Mouse (Mus musculus) testis, adult 2 months (tissue): Measurements from ENCODE around the gene Bdkrb1.

Experiments used
- CTCF ChIP-seq: fragments of 200-500 bp; IDR thresholded peaks from 2 replicates; pipeline ENCODE4 v1.5.1; 2012; ENCODE audit warnings: low read depth, mild to moderate bottlenecking, inconsistent platforms, low read length, moderate library complexity; ENCODE audit not compliant: control insufficient read depth, insufficient read depth, insufficient replicate concordance
- POLR2A ChIP-seq: fragments of 200-500 bp; IDR thresholded peaks from 2 replicates; pipeline ENCODE4 v1.6.1; 2012; ENCODE audit warnings: low read depth, mild to moderate bottlenecking, inconsistent platforms, low read length, moderate library complexity; ENCODE audit not compliant: control insufficient read depth

DNA sequence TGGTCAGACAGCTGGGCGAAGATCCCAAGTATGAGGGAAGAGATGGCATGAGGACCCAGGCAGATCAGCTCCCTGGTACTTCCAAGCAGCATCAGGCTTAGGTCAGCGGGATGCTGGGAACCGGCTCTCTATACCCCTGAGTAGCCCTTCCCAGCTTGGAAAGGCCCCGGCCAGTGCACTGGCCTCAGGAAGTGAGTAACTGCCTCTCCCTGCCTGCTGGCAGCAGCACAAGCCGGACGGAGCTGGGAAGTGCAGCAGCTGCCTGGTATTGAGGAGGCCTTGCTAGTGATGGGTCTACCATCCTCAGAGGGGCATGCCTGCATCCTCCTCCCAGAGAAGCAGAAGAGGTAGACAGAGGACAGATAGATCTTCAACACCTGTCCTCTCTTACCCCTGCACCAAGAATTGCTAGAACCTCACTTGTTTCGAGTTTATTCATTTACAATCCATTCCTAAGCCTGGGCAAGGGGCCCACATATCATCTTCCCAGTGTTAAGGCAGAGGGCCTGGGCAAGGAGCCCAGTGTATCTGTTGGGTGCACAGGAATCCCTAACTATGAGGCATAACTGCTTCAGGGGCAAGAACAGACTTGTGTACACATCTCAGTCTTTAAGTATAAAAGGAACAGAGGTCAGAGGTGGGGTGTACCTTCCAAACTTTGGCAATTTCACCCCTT, 45.5 kb upstream of the Bdkrb1 start:
- TF ChIP-seq POLR2A: no peak
- TF ChIP-seq CTCF: no peak
